Mouse (Mus musculus) cerebellum, adult 8-10 months (tissue): ENCODE measurements at regions not wholly inside any gene's neighbourhood (a gene's known extent, or its start where the extent isn't known, plus 50 kb on each side); places are given as distances from the start of the nearest gene placed in this dataset.
A peak's percentile ranks its signal among the peaks of the same experiment; 100 is the strongest.

Experiments used
- DNase-seq: peaks from one replicate; pipeline ENCODE4 v3.0.0; 2022

DNA sequence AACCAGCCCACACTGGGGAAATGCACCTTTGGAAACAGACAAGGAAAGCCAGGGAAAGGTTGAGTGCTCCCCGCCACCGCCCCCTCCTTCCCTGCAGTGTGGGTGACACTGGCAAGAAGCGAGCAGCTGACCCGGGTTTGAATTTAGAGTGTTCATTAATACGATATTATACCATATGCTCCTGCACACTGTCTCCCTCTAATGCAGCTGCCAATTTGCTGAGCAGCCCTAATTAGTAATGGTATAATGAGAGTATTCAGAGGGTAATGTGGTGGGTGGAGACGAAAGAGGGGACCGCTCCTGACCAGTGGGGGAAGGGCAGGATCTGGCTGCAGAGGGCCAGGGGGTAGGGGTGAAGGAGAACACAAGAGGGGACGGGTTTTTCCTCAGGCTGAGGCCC lies 111.9 kb upstream of the Lhx1 start:
- DNase-seq = no peak

DNA sequence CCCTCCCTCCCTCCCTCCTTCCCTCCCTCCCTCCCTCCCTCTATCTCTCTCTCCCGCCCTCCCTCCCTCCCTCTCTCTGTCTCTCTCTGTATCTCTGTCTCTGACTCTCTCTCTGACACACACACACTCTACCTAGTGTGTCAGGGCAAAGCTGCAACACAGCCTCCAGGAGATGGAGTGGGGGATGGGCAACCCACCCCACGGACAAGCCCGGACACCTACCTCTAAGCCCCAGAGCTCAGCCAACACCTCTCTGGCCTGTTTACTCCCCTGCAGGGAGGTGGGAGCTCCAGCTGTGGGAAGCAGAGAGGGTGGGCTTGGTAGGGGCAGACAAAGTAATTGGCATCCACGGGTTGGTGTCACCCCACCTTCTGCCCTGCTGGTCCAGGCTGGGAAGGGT lies 109.7 kb upstream of the Lhx1 start:
- DNase-seq = no peak

DNA sequence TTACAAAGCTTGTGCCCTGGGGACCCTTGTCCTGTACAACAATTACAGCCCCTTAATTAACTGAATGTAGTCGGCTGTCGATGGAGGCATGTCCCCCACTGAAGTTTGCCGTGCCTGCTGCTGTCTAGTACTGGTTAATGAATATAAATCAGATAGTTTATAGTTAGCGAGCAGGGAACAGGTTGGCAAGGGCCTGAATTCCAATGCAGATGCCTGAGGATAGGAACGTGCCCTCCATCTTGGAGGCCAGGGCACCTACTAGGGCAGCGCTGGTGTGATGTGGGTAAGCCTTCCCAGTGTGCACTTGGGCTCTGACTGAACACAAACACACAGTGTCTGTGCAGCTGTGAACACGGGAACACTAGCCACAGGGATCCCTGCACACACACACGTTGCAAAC lies 108.0 kb upstream of the Lhx1 start:
- DNase-seq = no peak

DNA sequence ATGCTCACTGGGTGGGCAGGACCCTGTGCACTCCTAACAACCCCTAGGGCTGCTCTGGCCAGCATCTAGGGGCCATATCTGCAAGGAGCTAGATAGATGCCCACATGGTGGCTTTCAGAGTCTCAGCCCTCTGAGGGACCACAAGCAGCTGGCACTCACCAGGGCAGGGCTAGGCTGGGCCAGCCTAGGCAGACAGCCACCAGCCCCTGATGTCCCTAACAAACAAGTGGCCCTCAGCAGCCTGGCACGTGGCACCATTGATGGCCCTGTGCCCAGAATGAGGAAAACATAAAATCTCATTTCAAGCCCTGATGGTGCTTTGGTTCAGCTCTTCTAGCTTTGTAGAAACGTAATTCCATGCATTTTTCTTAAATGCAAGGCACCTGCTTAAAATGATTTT lies 102.8 kb upstream of the Lhx1 start:
- peak; percentile 59 for DNase-seq

DNA sequence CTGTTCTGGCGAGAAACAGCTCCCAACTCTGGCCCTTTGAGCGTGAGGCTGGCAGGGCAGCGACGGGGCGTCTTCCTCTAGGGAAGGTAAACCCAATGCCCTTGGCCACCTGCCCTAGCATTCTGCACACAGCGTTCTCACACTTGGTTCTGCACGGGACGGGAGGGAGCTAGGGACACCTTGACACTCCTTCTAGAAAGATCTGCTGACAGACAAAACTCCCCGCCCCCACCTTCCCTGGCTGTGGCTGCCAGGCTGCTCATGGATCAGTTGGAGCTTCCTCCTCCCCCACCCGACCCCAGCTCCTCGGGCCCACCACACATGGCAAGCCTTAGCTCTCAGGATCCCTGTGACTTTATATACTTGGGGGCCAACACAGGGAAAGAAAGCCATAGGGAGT lies 102.3 kb upstream of the Lhx1 start:
- peak; percentile 30 for DNase-seq

DNA sequence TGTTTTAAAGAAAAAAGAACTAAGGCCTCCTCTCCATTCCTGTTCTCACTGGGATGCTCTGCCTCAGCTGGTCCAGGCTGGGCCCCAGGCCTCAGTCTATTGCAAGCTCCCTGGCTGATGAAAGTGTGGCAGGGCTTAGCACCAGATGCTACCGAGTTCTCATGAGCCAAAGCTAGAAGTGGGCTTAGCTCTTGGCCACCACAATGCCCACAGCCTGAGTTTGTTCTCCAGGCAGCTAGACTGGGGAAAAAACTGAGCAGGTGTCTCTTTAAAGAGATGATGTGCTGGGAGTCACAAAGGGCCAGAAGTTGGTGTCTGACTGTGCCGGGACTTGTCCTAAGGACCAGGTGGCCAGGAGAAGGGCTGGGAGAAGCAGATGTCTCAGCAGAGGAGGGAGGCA lies 101.9 kb upstream of the Lhx1 start:
- no peak for DNase-seq

DNA sequence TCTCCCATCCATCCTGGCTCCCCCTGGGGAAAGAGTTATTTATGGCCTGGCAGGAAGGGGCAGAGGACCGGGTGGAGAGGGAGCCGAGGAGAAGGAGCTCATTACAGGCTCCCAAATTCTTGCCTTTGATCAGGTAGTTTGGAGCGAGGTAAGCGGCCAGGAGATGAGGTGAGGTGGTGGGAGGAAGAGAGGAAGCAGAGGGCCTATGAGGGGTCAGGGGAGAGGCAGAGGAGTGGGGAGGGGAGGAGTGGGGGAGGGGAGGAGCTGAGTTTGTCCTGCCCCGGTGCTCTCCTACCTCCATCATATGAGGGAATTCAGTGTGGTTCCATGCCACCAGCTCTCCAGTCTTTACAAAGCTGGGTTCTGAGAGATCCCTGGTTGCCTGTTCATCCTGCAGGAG lies 98.8 kb upstream of the Lhx1 start:
- DNase-seq = no peak

DNA sequence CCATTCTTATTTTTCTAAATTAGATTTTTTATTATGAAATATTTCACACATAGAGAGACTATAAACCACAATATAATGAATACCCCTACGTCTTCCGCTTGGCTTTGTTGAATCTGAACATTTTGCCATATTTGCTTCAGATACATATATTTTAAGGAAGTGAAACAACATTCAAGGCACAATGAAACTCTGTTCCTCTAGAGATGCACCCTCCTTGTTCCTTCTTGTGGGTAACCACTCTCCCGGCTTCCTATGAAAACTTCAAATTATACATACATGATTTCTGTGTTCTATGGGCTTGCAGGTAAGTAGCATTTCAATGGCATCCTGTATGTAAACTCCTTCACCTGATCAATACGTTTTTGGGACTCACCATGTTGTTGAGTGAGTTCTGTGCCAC lies 94.4 kb upstream of the Lhx1 start:
- DNase-seq = no peak

DNA sequence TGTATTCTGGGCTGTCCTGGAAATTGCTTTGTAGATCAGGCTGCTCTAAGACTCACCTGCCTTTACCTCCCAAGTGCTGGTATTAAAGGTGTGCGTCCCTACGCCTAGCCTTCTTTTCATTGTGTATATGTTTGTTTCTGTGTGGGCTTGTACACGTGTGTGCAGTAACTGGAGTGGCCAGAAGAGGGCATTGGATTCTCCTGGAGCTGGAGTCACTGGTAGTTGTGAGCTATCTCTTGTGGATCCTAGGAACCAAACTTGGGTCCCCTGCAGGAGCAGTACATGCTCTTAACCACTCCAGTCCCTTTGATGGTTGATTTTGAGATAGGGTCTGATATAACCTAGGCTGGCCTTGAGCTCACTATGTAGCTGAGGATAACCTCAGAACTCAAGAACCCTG lies 93.2 kb upstream of the Lhx1 start:
- no peak for DNase-seq

DNA sequence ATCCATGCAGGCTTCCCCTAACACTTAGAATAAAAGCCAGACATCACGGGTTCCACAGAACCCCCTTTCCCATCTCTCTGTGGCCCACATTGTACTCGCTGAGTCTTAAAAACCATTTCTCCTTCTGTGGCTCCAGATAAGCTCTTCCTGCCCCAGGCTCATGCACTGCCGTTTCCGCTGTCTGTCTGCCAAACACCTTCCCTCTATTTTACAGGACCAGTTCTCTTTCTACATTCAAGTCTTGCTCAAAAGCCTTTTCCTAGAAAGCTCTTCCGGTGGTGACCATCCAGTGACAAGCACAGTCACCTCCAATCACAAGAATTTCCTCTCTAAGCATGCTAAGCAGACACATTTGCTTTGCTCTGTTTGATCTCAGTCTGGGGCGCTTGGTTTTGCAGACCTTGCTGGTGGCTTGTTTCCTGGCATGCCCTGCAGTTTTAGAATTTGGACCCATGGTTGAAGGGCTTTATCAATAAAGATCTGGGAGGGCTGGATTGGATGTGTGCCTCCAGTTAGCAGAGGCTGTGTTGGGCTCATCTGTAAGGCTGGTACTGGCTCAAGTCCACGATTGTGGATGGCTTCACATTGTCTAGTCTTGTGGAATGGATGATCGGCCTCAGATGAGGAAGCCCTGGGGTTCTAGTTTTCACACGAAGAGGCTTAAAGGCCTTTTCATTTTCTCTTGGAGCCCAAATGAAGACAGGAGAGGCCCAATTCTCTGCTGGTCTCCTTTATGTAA lies 87.8 kb upstream of the Lhx1 start:
- no peak for DNase-seq

DNA sequence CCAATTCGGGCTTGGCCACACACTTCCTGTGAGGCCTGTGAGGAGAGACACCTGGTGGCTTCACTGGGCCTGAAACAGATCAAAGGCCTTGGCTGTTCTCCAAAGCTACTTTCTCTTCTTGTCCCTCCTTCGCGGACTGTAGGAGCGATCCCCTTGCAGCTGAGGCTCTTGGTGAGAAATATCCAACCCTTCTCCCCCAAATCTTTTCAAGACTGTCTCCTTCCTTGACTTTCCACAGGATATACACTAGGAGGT lies 86.2 kb upstream of the Lhx1 start:
- peak; percentile 23 for DNase-seq

DNA sequence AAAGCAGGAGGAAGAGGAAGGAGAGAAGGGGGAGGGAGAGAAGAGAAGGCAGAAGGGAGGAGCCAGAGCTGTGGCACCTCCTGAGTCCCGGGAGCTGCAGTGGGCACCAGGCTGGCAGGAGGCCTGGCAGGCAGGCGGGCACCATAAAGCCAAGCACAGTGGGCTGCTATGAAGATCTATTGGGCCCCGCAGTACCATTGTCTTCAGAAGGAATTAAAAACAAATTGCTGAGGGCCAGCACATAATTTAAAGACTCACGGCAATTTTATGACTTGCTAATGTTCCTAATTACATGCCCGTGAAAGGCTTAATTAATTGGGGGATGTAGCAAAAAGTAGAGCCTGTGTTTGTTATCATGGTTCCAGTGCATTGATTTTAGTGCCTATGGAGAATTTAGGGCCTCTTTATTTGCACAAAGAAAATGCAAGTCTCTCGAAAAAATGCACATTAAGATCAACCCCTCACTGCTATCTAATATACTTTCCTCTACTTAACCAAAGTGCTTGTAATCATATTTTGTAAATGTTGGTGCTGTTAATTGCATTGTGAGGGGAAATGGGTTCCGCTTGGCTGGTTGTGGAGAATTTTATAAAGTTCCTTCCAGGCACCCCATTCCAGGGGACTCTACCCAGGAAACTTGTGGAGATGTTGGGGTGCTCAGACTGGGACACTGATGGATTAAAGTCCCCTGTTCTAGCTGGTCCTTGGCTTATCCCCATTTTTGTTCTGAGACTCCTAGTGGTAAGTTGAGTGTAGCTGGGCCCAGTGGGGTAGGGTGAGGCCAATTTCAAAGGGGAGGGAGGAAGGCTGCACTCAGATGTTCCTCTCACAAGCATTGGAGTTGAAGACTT lies 85.7 kb upstream of the Lhx1 start:
- no peak for DNase-seq

DNA sequence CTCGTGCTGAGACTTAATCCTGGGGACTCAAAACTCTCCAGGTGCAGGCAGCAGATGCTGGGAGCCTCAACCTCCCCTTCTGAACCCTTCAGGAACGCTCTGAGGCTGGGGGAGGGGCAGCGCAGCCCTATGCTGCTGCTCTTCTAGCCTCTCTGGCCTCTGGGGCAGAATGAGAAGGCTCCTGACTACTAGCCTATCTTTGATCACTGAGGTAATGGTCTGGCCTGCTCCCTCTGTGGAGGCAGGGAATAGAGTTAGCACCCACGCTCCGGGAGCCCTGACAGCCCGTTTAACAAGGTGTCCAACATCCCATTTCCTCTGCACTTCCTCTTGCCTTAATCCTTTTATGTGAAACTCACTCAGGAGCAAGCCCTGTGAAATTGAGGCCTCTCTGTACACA lies 79.4 kb upstream of the Lhx1 start:
- DNase-seq = no peak

DNA sequence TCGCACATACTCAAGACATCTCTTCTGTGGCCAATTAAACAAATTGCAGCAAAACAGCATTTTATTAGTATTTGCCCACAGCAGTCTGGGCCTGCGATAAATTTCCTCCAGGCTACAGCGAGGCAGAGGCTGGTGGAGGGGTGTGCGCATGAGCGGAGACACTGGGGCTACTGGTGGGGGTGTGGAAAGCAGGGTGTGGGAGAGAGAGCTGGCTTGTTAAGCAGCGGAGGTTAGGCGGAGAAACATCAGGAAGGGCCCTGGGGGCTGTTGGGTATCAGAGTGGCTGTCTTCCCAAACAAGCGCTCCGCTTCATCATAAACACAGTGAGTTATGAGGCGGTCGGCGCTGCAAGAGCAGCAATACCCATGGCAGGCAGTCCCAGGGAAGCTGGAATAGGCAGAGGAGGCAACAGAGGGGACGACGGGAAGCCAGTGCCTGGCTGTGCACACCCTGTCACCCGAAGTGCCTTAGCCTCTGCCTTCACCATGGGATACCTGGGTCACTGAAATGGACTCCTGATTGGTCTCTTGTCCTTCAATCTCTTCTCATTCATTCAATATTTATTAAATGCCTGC lies 74.0 kb upstream of the Lhx1 start:
- no peak for DNase-seq

DNA sequence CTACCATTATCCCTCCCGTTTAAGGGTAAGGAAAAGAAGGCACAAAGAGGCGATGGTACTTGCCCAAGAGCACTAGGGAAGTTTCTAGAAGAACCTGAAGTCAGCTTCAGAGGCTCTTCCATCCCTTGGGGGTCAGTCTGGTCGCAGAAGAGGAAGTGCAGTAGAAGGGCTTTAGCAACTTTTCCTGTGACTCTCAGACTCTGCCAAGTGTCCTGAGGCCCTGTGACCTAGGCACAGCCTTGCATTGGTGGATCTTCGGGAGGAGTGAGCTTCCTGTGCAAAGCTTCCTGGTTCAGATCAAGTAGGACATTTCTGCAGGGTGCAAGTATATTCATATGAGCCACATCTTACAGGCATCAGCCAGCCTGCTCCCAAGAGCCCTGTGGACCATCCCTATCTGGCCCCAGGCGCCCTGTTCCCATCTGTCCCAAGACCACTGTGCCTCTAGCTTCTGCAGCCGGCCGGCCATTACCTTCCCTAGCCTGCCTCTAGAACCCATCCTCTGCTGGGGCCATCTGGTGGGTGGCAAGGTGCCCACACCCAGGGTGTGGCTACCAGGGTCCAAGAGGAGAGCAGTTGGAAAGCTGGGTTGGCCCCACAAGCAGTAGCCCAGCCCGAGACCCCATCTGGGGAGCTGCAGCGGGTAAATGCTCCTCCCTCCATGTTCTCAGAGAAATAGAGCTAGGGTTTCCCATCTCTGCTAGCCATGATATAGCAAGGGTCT lies 72.4 kb upstream of the Lhx1 start:
- no peak for DNase-seq

DNA sequence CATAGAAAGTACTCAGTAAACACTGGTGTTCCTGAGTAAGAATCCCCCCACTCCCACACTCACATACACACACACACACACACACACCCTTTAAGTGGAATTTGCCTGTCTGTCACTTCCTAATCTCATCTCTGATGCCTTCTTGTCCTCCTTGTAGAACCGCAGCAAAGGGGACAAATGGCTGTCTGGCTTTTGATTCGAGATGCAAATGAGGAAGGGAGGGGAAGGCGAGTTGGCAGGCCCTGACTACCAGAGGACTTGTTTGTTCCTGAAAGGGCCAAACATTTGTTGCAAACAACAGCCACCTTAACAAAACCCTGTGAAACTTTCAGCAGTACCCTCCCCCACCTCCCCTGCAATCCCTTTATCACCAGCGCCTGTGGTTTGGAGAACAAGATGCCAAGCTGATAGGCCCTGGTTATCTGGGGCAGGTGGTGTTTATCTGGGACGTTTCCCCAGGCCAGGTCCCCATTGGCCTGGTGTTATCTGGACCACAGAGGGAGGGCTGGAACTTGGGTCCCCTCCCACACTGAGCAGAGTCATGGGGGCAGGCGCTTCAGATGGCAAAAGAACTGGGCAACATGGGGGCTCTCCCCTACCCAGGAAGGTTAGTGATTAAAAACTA lies 67.5 kb upstream of the Lhx1 start:
- no peak for DNase-seq

DNA sequence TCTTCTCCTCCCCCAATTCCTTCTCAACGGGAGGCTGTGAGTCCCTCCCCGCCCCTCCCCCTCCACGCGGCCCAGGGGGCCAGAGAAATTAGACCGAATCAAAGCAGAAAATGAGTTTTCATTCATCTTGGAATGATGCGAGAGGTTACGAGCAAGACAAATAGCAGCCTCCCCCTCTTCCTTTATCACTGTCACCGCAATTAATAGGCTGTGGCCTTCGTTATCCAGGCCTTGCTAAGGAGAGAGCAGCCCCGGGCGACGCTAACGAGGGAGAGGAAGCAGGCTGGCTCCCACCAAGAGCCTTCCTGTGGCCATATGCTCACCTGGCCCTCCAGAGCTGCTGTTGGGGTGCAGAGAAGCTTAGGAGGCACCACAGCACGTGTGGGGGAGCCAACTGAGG lies 61.8 kb upstream of the Lhx1 start:
- DNase-seq = no peak

DNA sequence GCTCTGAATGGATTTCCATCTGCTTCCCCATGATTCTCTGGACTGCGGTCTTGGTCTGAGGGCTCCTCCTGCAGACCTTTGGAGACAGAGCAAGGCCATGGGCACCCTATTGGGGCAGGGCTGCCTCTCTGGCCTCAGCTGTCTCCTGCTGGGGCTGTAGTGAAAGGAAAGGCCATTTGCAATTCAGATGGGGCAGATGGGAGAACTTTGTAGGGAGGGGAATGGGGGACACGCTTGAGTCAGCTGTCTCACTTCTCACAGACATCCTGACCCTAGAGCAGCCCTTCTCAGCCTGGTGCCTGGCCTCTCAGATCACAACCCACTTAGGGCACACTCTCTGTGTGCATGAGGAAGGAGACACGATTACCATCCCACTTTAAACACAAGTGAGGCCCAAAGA lies 60.3 kb upstream of the Lhx1 start:
- DNase-seq = no peak

DNA sequence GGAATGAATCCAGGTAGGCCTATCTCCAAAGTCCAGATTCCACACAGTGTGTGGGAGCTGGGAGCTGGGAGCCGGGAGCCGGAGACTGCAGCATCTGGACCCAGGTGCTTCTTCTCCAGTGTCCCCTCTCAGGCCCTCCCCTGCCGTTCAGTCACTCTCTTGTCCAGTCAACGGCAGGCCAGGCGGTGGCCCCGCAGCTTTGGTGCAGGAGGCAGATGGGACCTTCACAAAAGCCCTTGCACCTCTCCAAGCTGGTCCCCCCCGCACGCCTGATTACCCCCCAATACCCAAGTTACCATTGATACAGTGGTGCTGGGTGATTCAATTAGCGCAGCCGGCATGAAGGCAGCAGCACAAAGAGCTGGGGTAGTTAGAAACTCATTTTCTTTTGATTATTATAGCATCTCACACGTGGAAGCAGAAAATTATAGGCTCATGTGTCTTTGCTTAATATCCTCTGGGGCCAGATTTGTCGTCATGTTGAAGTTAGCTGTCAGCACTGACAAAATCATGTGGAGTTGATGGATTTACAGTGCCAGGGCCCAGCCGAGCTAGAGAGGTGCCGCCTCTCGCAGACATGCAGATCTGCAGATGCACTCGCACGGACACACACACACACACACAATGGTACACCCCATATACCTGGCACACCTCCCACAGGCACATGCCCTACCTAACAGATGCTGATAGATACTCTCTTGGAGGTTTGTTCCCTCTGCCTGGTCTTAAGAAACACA lies 53.6 kb upstream of the Lhx1 start:
- no peak for DNase-seq
